Mouse (Mus musculus) heart, adult 2 months (tissue): ENCODE measurements around the gene Cttnbp2. TPM values are rescaled to one million over a fixed set of nuclear protein-coding genes. Genes with fewer than 3 reads are reported as not detected.

Experiments used
- DNase-seq, 2 experiments: peaks; one replicate each; pipeline ENCODE4 v3.0.0; 2021
- H3K27ac ChIP-seq: fragments of 200-600 bp; 2 replicates; pipeline ENCODE4 v1.8.1; 2022
- H3K27me3 ChIP-seq: fragments of 200-500 bp; 2 replicates; pipeline ENCODE4 v1.6.1; 2012; ENCODE audit warnings: mild to moderate bottlenecking, low read length, inconsistent platforms, mixed read lengths; ENCODE audit not compliant: control insufficient read depth, insufficient read depth
- H3K36me3 ChIP-seq: fragments of 200-500 bp; 2 replicates; pipeline ENCODE4 v1.6.1; 2012; ENCODE audit warnings: low read length, inconsistent platforms; ENCODE audit not compliant: control insufficient read depth, insufficient read depth
- H3K4me1 ChIP-seq: fragments of 200-500 bp; 2 replicates; pipeline ENCODE4 v1.6.1; 2011; ENCODE audit warnings: low read length; ENCODE audit not compliant: control insufficient read depth, insufficient read depth
- H3K4me3 ChIP-seq: fragments of 200-600 bp; 2 replicates; pipeline ENCODE4 v1.8.1; 2022
- H3K79me2 ChIP-seq: fragments of 200-500 bp; replicated peaks from 2 replicates; pipeline ENCODE4 v1.6.1; 2012; ENCODE audit warnings: mild to moderate bottlenecking, inconsistent platforms, low read length, moderate library complexity, mixed read lengths; ENCODE audit not compliant: control insufficient read depth, insufficient read depth
- H3K9ac ChIP-seq: fragments of 200-500 bp; 2 replicates; pipeline ENCODE4 v1.6.1; 2012; ENCODE audit warnings: low read depth, mild to moderate bottlenecking, control low read depth, inconsistent platforms, low read length, mixed read lengths
- CTCF ChIP-seq: fragments of 200-600 bp; IDR thresholded peaks from 2 replicates; pipeline ENCODE4 v1.8.1; 2022; ENCODE audit warnings: antibody characterized with exemption, mild to moderate bottlenecking, moderate library complexity
- EP300 ChIP-seq: fragments of 200-500 bp; IDR thresholded peaks from 2 replicates; pipeline ENCODE4 v1.6.1; 2011; ENCODE audit warnings: low read depth, low read length, control low read depth; ENCODE audit not compliant: insufficient read depth
- POLR2A ChIP-seq: fragments of 200-500 bp; IDR thresholded peaks from 2 replicates; pipeline ENCODE4 v1.6.1; 2011; ENCODE audit warnings: mild to moderate bottlenecking, low read depth, low read length, control low read depth; ENCODE audit not compliant: insufficient read depth
- WGBS: fragments of 180-500 bp; shearing (Covaris S2); methylation state at CpG from one replicate; pipeline ENCODE4 v1.1.7; 2018; 5-methylcytosine and 5-hydroxymethylcytosine counted together
- intact Hi-C: fragments of 180-260 bp; cut with DNase I; formaldehyde crosslinking; loops from one replicate; pipeline ENCODE4 v1.15.1; 2025
- polyA plus RNA-seq: library from polyadenylated mRNA; depleted of rRNA; stranded (reverse); fragments of >200 nt; gene quantifications from 2 replicates; pipeline ENCODE4 v1.2.3, GENCODE M21; 2012
- total RNA-seq, 2 experiments: library from RNA; stranded (reverse); gene quantifications; 2 replicates each; pipeline ENCODE4 v1.2.3; 2021

Gene Cttnbp2
- total and polyA plus RNA-seq, 3 experiments = 0.66 to 2.3 (median 1.3) TPM

GRCm38 (mm10) chr6:18477313-18477930, 37.2 kb downstream of the Cttnbp2 start:
- no peak overlapping the region for H3K27ac ChIP-seq
- 77% methylated on average over 1 of the region's 1 CpGs for WGBS
- no peaks in the 10 kb centered on the region for H3K27me3 ChIP-seq
- no peaks in the 10 kb centered on the region for H3K79me2 ChIP-seq
- TF ChIP-seq EP300 (no peak), CTCF (no peak), POLR2A (no peak)
- H3K4me1 ChIP-seq = no peaks in the 10 kb centered on the region
- no peak overlapping the region for H3K9ac ChIP-seq
- no peak overlapping the region for H3K4me3 ChIP-seq
- H3K36me3 ChIP-seq = no peaks in the 10 kb centered on the region
- no peak for DNase-seq
- intact Hi-C loops = no loop called here

GRCm38 (mm10) chr6:18474983-18475382, 39.7 kb downstream of the Cttnbp2 start:
- Histone ChIP-seq H3K36me3 (no peaks in the 10 kb centered on the region), H3K4me3 (no peak overlapping the region), H3K79me2 (no peaks in the 10 kb centered on the region), H3K9ac (no peak overlapping the region), H3K4me1 (no peaks in the 10 kb centered on the region), H3K27ac (no peak overlapping the region), H3K27me3 (no peaks in the 10 kb centered on the region)
- DNase-seq = no peak
- WGBS = 69% methylated on average over 2 of the region's 2 CpGs
- TF ChIP-seq CTCF = no peak
- no peak for TF ChIP-seq EP300
- no peak for TF ChIP-seq POLR2A
- intact Hi-C loops = no loop called here

- no peak for TF ChIP-seq POLR2A
- no peak for TF ChIP-seq EP300
- no peak for TF ChIP-seq CTCF
- Histone ChIP-seq H3K27me3 (no peaks in the 10 kb centered on the region), H3K79me2 (no peaks in the 10 kb centered on the region), H3K9ac (no peak overlapping the region), H3K4me1 (no peaks in the 10 kb centered on the region), H3K36me3 (no peaks in the 10 kb centered on the region), H3K27ac (no peak overlapping the region), H3K4me3 (no peak overlapping the region)
- WGBS = 55% methylated on average over 1 of the region's 1 CpGs
- intact Hi-C loops = no loop called here
- DNase-seq = no peak
These were observed 40.1 kb downstream of the Cttnbp2 start for GRCm38 (mm10) chr6:18474541-18474940.

- intact Hi-C loops = no loop called here
- DNase-seq = no peak
- WGBS = 57% methylated on average over 2 of the region's 2 CpGs
- Histone ChIP-seq H3K9ac (no peak overlapping the region), H3K4me1 (no peaks in the 10 kb centered on the region), H3K27me3 (no peaks in the 10 kb centered on the region), H3K36me3 (no peaks in the 10 kb centered on the region), H3K4me3 (no peak overlapping the region), H3K27ac (no peak overlapping the region), H3K79me2 (no peaks in the 10 kb centered on the region)
- TF ChIP-seq CTCF (no peak), POLR2A (no peak), EP300 (no peak)
These were observed 45.4 kb downstream of the Cttnbp2 start for GRCm38 (mm10) chr6:18469206-18469605.

GRCm38 (mm10) chr6:18467777-18468176, 46.9 kb downstream of the Cttnbp2 start:
- Histone ChIP-seq H3K9ac (no peak overlapping the region), H3K4me3 (no peak overlapping the region), H3K27me3 (no peaks in the 10 kb centered on the region), H3K36me3 (no peaks in the 10 kb centered on the region), H3K27ac (no peak overlapping the region), H3K79me2 (no peaks in the 10 kb centered on the region), H3K4me1 (no peaks in the 10 kb centered on the region)
- TF ChIP-seq EP300 = no peak
- no peak for TF ChIP-seq POLR2A
- no peak for TF ChIP-seq CTCF
- intact Hi-C loops = no loop called here
- 46% methylated on average over 2 of the region's 2 CpGs for WGBS
- DNase-seq = no peak

- no peak for TF ChIP-seq CTCF
- no peak for TF ChIP-seq POLR2A
- TF ChIP-seq EP300 = no peak
- no peaks in the 10 kb centered on the region for H3K36me3 ChIP-seq
- no peaks in the 10 kb centered on the region for H3K27me3 ChIP-seq
- 80% methylated on average over 7 of the region's 7 CpGs for WGBS
- intact Hi-C loops = no loop called here
- H3K27ac ChIP-seq = no peak overlapping the region
- DNase-seq = no peak
- no peak overlapping the region for H3K4me3 ChIP-seq
- H3K79me2 ChIP-seq = no peaks in the 10 kb centered on the region
- no peak overlapping the region for H3K9ac ChIP-seq
- H3K4me1 ChIP-seq = no peaks in the 10 kb centered on the region
These were observed 48.4 kb downstream of the Cttnbp2 start for GRCm38 (mm10) chr6:18466227-18466626.
